Mouse (Mus musculus): Measurements from ENCODE around the gene Akt1s1.

- TF ChIP-seq CTCF (IDR thresholded peaks at IDR 0.05; ENCODE audit: control insufficient read depth, insufficient read depth, low read length) (no peak), POLR2A (IDR thresholded peaks at IDR 0.05; ENCODE audit: borderline replicate concordance, control insufficient read depth, low read depth, low read length) (no peak)
Measured at GRCm38 (mm10) chr7:44857905-44858304, 9.1 kb downstream of the Akt1s1 start.

Data from bone marrow, adult 2 months (tissue).